Mouse (Mus musculus): ENCODE data around the gene Angel1.

GRCm38 (mm10) chr12:86682178-86682577 lies 44.1 kb downstream of the Angel1 start:
- TF ChIP-seq POLR2A (IDR thresholded peaks at IDR 0.05; ENCODE audit: extremely low read depth, insufficient read depth, low read length), result no peak
- TF ChIP-seq CTCF (IDR thresholded peaks at IDR 0.05; ENCODE audit: extremely low read depth, insufficient read depth, low read length), result no peak
